Mouse (Mus musculus): ENCODE data around the gene Snx14. TPM values are rescaled to one million over a fixed set of nuclear protein-coding genes. Genes with fewer than 3 reads are reported as not detected.

The Snx14 gene
- polyA plus RNA-seq, 1 experiment from 2014 or later: 35.4 TPM

DNA sequence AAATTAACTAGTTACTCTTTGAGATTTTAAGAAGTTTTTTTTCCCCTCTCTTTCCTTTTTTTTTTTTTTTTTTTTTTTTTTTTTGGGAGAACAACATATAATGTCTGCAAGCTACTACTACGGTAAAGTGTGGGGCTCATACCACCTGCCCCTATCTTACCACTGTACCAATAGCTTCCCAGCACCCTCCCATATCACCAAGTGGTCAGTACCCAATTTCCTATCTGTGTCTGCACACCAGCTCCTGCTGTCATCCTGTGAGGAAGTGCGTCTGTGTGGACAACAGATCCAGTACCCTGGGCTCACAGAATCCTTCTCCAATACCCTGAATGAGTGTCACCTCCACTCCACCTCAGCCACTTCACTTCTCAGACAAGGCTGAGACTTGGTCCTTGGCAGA, 79.6 kb downstream of the Snx14 start:
- no peak for ATAC-seq
- 83% methylated on average over 2 of the region's 2 CpGs for WGBS

DNA sequence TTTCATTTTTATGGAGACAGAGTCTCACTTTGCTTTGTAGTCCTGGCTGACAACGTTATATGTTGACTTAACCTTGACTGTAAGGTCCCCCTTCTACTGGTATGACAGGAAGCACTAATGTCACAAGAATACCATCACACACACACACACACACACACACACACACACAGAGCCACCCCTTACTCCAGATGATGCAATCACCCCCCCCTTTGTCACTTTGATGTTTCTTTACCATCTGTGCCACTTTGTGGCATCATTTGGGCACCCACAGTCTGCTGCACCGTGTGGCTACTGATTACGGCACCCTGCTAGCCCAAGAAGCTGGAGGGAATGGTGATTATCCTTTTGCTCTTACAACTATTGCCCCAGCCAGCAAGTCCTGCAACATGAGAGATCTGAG, 81.6 kb downstream of the Snx14 start:
- H3K4me3 ChIP-seq (ENCODE audit: low read length): no peak overlapping the region
- H3K27ac ChIP-seq (ENCODE audit: low read length): no peak overlapping the region
- H3K4me1 ChIP-seq (ENCODE audit: control insufficient read depth, insufficient read depth, low read length): no peaks in the 10 kb centered on the region
- H3K36me3 ChIP-seq (ENCODE audit: control insufficient read depth, insufficient read depth, low read length): no peaks in the 10 kb centered on the region
- no peak overlapping the region for H3K4me2 ChIP-seq (ENCODE audit: low read depth, low read length)
- H3K9me3 ChIP-seq (ENCODE audit: control insufficient read depth, low read length): no peaks in the 10 kb centered on the region
- no peak for ATAC-seq
- 56% methylated on average over 3 of the region's 3 CpGs for WGBS
- no peaks in the 10 kb centered on the region for H3K27me3 ChIP-seq (replicated peaks; ENCODE audit: control insufficient read depth, insufficient read depth, low read length)
- no peak overlapping the region for H3K9ac ChIP-seq (ENCODE audit: low read depth, low read length)

More for the DNA sequence above, 79.6 kb downstream of the Snx14 start:
- Histone ChIP-seq H3K27ac (ENCODE audit: low read length) (no peak overlapping the region), H3K4me1 (ENCODE audit: control insufficient read depth, insufficient read depth, low read length) (no peaks in the 10 kb centered on the region), H3K27me3 (replicated peaks; ENCODE audit: control insufficient read depth, insufficient read depth, low read length) (no peaks in the 10 kb centered on the region), H3K36me3 (ENCODE audit: control insufficient read depth, insufficient read depth, low read length) (no peaks in the 10 kb centered on the region), H3K4me2 (ENCODE audit: low read depth, low read length) (no peak overlapping the region), H3K9me3 (ENCODE audit: control insufficient read depth, low read length) (no peaks in the 10 kb centered on the region), H3K9ac (ENCODE audit: low read depth, low read length) (no peak overlapping the region), H3K4me3 (ENCODE audit: low read length) (no peak overlapping the region)

DNA sequence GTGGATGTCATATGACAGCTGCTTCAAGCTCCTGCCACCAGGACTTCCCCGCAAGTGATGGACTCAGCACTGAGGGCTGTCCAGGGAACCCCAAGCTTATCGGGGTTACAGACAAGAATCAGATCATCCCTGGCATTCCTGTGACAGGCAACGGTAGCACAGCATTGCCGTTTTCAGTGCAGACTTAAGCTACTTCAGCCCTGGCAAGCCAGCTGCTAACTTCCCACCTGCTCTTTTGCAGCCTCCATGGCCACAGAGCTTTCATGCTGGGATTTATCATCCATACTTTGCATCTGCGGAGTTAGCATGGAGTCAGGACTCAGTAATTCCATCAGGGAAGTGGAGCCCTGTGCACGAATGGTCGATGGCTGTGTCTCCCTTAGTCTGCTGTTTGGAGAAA, 85.3 kb downstream of the Snx14 start:
- WGBS: 88% methylated on average over 7 of the region's 7 CpGs
- H3K4me1 ChIP-seq (ENCODE audit: control insufficient read depth, insufficient read depth, low read length): no peaks in the 10 kb centered on the region
- no peak overlapping the region for H3K9ac ChIP-seq (ENCODE audit: low read depth, low read length)
- no peaks in the 10 kb centered on the region for H3K36me3 ChIP-seq (ENCODE audit: control insufficient read depth, insufficient read depth, low read length)
- H3K4me2 ChIP-seq (ENCODE audit: low read depth, low read length): no peak overlapping the region
- no peaks in the 10 kb centered on the region for H3K9me3 ChIP-seq (ENCODE audit: control insufficient read depth, low read length)
- no peak for ATAC-seq
- no peaks in the 10 kb centered on the region for H3K27me3 ChIP-seq (replicated peaks; ENCODE audit: control insufficient read depth, insufficient read depth, low read length)
- H3K27ac ChIP-seq (ENCODE audit: low read length): no peak overlapping the region
- no peak overlapping the region for H3K4me3 ChIP-seq (ENCODE audit: low read length)

DNA sequence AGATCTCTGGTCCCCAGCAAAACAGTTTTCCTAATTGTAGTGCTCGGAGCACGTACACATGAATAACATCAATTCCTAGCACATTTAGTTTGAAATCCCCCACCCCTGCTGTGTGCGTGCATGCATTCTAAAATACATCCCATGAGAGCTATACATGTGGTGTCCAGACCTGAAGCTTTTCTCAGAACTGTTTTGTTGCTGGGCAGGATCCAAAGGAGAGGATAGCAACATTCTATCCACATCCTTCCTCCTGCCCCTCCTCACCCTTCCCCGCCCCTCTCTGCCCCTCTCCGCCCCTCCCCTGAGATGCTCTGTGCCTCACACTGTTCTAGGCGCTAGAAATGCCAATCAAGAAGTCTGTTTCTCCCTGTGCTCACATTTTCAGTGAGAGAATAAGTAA, 86.0 kb downstream of the Snx14 start:
- Histone ChIP-seq H3K9me3 (ENCODE audit: control insufficient read depth, low read length) (no peaks in the 10 kb centered on the region), H3K27me3 (replicated peaks; ENCODE audit: control insufficient read depth, insufficient read depth, low read length) (no peaks in the 10 kb centered on the region), H3K4me3 (ENCODE audit: low read length) (no peak overlapping the region), H3K27ac (ENCODE audit: low read length) (no peak overlapping the region), H3K4me2 (ENCODE audit: low read depth, low read length) (no peak overlapping the region), H3K9ac (ENCODE audit: low read depth, low read length) (no peak overlapping the region), H3K36me3 (ENCODE audit: control insufficient read depth, insufficient read depth, low read length) (no peaks in the 10 kb centered on the region), H3K4me1 (ENCODE audit: control insufficient read depth, insufficient read depth, low read length) (no peaks in the 10 kb centered on the region)
- WGBS: 71% methylated on average over 6 of the region's 6 CpGs
- no peak for ATAC-seq

DNA sequence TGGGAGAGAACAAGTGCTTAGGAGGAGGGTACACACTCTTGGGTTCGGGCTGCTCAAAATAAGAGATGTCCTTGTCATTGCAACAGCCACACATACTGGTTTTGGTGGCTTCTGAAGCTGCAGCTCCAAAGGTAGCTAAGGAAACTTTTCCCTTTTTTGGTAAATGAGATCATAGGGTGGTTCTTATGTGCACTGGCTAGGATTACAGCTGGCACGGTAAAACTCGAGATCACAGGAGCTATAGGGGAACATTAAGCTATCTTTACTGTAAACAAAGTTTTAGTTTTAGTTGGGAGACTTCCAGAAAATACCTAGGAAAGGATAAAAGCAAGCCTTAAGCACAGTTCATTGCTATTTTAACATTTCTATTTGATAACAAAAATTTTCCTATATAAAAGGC, 87.6 kb downstream of the Snx14 start:
- WGBS: 45% methylated on average over 3 of the region's 3 CpGs

DNA sequence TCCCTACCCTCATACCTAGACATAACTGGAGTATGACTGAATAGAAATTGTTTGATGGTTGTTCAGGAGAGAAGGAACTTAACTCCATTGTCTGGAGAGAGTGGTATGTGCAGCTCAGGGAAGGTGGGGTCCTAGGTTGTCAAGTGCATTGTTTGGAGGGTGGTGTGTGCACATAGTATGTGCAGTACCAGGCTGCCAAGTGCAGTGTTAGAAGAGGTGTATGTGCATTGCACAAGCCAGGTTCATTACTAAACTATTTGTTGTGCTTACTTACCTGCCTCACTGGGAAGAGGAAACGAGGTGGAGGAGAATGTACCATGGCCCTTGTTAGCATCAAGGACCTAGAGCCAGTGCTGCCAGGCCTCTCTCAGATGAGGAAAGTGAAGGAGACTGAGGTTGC, 88.4 kb downstream of the Snx14 start:
- no peaks in the 10 kb centered on the region for H3K36me3 ChIP-seq (ENCODE audit: control insufficient read depth, insufficient read depth, low read length)
- no peak overlapping the region for H3K4me3 ChIP-seq (ENCODE audit: low read length)
- no peak overlapping the region for H3K27ac ChIP-seq (ENCODE audit: low read length)
- H3K4me1 ChIP-seq (ENCODE audit: control insufficient read depth, insufficient read depth, low read length): no peaks in the 10 kb centered on the region
- ATAC-seq: no peak
- H3K9me3 ChIP-seq (ENCODE audit: control insufficient read depth, low read length): no peaks in the 10 kb centered on the region
- H3K4me2 ChIP-seq (ENCODE audit: low read depth, low read length): no peak overlapping the region
- H3K27me3 ChIP-seq (replicated peaks; ENCODE audit: control insufficient read depth, insufficient read depth, low read length): no peaks in the 10 kb centered on the region
- WGBS: 68% methylated on average over 1 of the region's 1 CpGs
- no peak overlapping the region for H3K9ac ChIP-seq (ENCODE audit: low read depth, low read length)

More for the DNA sequence above, 87.6 kb downstream of the Snx14 start:
- Histone ChIP-seq H3K4me2 (ENCODE audit: low read depth, low read length) (no peak overlapping the region), H3K27ac (ENCODE audit: low read length) (no peak overlapping the region), H3K27me3 (replicated peaks; ENCODE audit: control insufficient read depth, insufficient read depth, low read length) (no peaks in the 10 kb centered on the region), H3K4me1 (ENCODE audit: control insufficient read depth, insufficient read depth, low read length) (no peaks in the 10 kb centered on the region), H3K4me3 (ENCODE audit: low read length) (no peak overlapping the region), H3K9me3 (ENCODE audit: control insufficient read depth, low read length) (no peaks in the 10 kb centered on the region), H3K9ac (ENCODE audit: low read depth, low read length) (no peak overlapping the region), H3K36me3 (ENCODE audit: control insufficient read depth, insufficient read depth, low read length) (no peaks in the 10 kb centered on the region)
- ATAC-seq: no peak

DNA sequence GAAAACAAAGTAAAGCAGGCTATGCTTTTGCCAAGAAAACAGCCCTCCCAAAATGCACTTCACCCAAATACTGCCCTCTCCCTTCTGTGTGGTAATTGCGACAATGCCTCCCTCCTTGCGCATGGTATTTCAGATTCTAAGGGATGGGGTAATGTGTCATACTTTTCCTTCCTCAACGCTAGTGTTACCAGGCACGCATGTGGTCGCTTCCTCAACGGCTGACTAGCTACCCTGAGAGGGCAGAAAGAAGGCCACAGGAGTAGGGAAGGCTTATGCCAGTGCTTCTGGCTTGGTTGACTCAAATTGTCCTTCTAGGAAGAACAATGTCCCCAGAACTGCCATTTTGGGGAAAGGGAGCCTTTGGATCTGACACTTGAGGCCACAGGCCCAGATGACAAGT, 90.1 kb downstream of the Snx14 start:
- no peak overlapping the region for H3K27ac ChIP-seq (ENCODE audit: low read length)
- no peaks in the 10 kb centered on the region for H3K36me3 ChIP-seq (ENCODE audit: control insufficient read depth, insufficient read depth, low read length)
- H3K27me3 ChIP-seq (replicated peaks; ENCODE audit: control insufficient read depth, insufficient read depth, low read length): no peaks in the 10 kb centered on the region
- no peak overlapping the region for H3K9ac ChIP-seq (ENCODE audit: low read depth, low read length)
- ATAC-seq: no peak
- 89% methylated on average over 6 of the region's 6 CpGs for WGBS
- H3K9me3 ChIP-seq (ENCODE audit: control insufficient read depth, low read length): no peaks in the 10 kb centered on the region
- H3K4me3 ChIP-seq (ENCODE audit: low read length): no peak overlapping the region
- H3K4me2 ChIP-seq (ENCODE audit: low read depth, low read length): no peak overlapping the region
- no peaks in the 10 kb centered on the region for H3K4me1 ChIP-seq (ENCODE audit: control insufficient read depth, insufficient read depth, low read length)

DNA sequence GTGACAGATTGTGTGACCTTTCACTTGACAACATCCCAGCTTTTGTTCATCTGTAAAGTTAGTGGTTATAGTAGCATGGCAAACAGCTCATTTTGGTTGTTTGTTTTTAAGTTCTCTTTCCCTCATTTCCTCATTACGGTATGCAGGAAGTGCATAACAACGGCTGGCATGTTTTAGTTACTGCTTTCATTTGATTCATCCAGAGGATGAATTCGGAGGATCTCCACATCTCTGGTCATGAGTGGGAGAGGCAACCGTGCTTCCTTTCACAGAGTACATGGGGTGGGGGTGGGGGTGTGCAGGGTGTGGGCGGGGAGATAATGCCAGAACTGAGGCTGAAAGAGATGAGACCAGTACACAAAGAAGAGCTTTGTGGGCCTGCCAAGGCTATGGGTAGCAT, 91.9 kb downstream of the Snx14 start:
- Histone ChIP-seq H3K27me3 (replicated peaks; ENCODE audit: control insufficient read depth, insufficient read depth, low read length) (no peaks in the 10 kb centered on the region), H3K4me3 (ENCODE audit: low read length) (no peak overlapping the region), H3K4me1 (ENCODE audit: control insufficient read depth, insufficient read depth, low read length) (no peaks in the 10 kb centered on the region), H3K36me3 (ENCODE audit: control insufficient read depth, insufficient read depth, low read length) (no peaks in the 10 kb centered on the region), H3K9ac (ENCODE audit: low read depth, low read length) (no peak overlapping the region), H3K9me3 (ENCODE audit: control insufficient read depth, low read length) (no peaks in the 10 kb centered on the region), H3K4me2 (ENCODE audit: low read depth, low read length) (no peak overlapping the region), H3K27ac (ENCODE audit: low read length) (no peak overlapping the region)
- ATAC-seq: no peak
- 65% methylated on average over 5 of the region's 5 CpGs for WGBS

DNA sequence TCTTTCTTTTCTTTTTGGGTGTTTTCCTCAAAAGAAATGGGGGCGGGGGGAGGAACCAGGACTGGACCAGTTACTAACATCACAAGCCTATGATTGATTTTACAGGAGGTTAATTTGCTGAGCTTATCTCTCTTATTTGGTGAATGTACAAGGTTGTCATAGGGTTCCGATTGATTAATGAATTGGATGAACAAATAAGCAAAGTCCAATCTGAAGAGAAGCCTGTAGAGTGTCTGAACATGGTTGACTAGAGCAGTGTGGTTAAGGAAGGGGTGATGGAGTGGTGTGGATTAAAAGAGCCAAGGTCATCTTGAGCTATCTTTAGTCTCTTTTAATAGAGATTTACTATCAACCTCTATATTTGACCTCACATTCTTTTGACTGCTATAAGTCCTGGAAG, 94.3 kb downstream of the Snx14 start:
- H3K27ac ChIP-seq (ENCODE audit: low read length): no peak overlapping the region
- no peaks in the 10 kb centered on the region for H3K36me3 ChIP-seq (ENCODE audit: control insufficient read depth, insufficient read depth, low read length)
- no peaks in the 10 kb centered on the region for H3K27me3 ChIP-seq (replicated peaks; ENCODE audit: control insufficient read depth, insufficient read depth, low read length)
- H3K9ac ChIP-seq (ENCODE audit: low read depth, low read length): no peak overlapping the region
- ATAC-seq: no peak
- no peak overlapping the region for H3K4me3 ChIP-seq (ENCODE audit: low read length)
- 95% methylated on average over 2 of the region's 2 CpGs for WGBS
- H3K4me1 ChIP-seq (ENCODE audit: control insufficient read depth, insufficient read depth, low read length): no peaks in the 10 kb centered on the region
- H3K9me3 ChIP-seq (ENCODE audit: control insufficient read depth, low read length): no peaks in the 10 kb centered on the region
- no peak overlapping the region for H3K4me2 ChIP-seq (ENCODE audit: low read depth, low read length)

DNA sequence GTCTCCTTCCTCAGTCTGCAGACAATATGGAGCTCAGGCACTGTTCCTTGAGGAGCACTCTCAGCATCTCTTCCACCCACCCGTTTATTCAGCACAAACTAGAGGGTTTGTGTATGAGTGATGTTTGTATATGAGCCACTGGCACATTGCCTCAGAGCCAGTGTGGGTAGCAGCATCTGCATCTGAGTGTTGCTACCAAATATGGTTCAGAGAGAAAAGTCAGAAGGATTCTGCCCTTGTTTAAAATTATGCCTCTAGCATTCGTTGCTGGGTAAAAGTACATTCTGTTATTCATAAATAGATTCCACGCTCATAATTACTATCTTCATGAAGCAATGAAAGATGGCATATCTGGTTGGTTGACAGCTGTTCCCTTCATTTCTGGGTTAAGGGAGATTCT, 96.1 kb downstream of the Snx14 start:
- no peaks in the 10 kb centered on the region for H3K27me3 ChIP-seq (replicated peaks; ENCODE audit: control insufficient read depth, insufficient read depth, low read length)
- no peak for ATAC-seq
- no peaks in the 10 kb centered on the region for H3K4me1 ChIP-seq (ENCODE audit: control insufficient read depth, insufficient read depth, low read length)
- 73% methylated on average over 3 of the region's 3 CpGs for WGBS
- H3K27ac ChIP-seq (ENCODE audit: low read length): no peak overlapping the region
- H3K9me3 ChIP-seq (ENCODE audit: control insufficient read depth, low read length): no peaks in the 10 kb centered on the region
- no peak overlapping the region for H3K9ac ChIP-seq (ENCODE audit: low read depth, low read length)
- no peak overlapping the region for H3K4me2 ChIP-seq (ENCODE audit: low read depth, low read length)
- H3K4me3 ChIP-seq (ENCODE audit: low read length): no peak overlapping the region
- H3K36me3 ChIP-seq (ENCODE audit: control insufficient read depth, insufficient read depth, low read length): no peaks in the 10 kb centered on the region

Data from intestine, embryonic 16.5 days (tissue).